Mouse (Mus musculus): Measurements from ENCODE around the gene Tbxa2r. TPM values are rescaled to one million over a fixed set of nuclear protein-coding genes. Genes with fewer than 3 reads are reported as not detected.
A peak's percentile ranks its signal among the peaks of the same experiment; 100 is the strongest.

The Tbxa2r gene
- total and polyA plus RNA-seq, 2 experiments = 0.37 to 4.0 TPM

DNA sequence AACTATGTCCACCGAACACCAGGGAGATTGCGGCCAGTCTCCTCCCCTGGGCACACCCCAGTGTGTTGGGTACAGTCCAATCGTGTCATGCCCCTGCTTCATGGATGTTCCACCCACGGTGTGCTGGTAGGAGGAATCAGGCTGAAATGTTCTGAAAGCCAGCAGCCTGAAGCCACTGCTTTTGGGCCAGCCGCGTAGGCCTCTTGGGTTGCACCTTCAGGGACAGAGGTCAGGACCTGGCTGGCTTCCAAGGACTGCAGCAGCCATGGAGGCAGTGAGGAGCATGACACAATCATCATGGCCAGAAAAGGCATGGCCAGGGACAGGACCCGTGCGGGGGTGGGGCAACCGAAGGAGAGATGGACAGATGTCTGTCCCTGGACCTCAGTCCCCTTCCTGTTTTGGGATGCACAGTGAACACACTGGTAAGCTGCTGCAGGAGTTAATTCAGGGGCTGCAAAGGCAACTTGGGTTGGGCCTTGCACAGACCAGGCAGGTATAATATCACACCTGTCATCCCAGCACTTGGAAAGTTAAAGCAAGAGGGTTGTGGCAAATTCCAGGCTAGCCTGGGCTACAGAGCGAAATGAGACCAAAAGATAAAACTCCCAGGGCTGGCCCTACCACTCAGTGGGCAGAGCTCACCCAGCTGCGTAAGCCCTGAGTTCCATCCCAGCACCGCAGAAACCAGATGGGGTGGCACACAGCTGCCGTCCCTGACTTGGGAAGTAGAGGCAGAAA, 9.8 kb upstream of the Tbxa2r start:
- 40% methylated on average over 13 of the region's 13 CpGs for WGBS
- no peaks in the 10 kb centered on the region for H3K27me3 ChIP-seq (ENCODE audit: control insufficient read depth, insufficient read depth, low read length)
- DNase-seq (ENCODE audit: extremely low read depth, low read depth, low spot score) = peak; percentile 69
- no peak overlapping the region; the same call in 1 of the 2 replicates for H3K27ac ChIP-seq (replicated peaks; ENCODE audit: insufficient read depth, low read depth, low read length)
- H3K36me3 ChIP-seq (ENCODE audit: control insufficient read depth, insufficient read depth, low read length) = no peaks in the 10 kb centered on the region; the same call in 1 of the 2 replicates
- no peak overlapping the region for H3K4me3 ChIP-seq (ENCODE audit: insufficient read depth, low read depth, low read length)
- peaks cover 9% of the 10 kb centered on the region; the same call in 1 of the 2 replicates for H3K79me2 ChIP-seq (ENCODE audit: control insufficient read depth, insufficient read depth, low read length)
- no peak overlapping the region for H3K9ac ChIP-seq (ENCODE audit: low read depth, low read length)
- no peak for TF ChIP-seq POLR2A (IDR thresholded peaks at IDR 0.05; ENCODE audit: extremely low read depth, insufficient read depth, low read length)
- TF ChIP-seq CTCF (IDR thresholded peaks at IDR 0.05; ENCODE audit: low read depth, low read length) = no peak
- peaks cover 18% of the 10 kb centered on the region for H3K4me1 ChIP-seq (ENCODE audit: control insufficient read depth, insufficient read depth, low read length)

DNA sequence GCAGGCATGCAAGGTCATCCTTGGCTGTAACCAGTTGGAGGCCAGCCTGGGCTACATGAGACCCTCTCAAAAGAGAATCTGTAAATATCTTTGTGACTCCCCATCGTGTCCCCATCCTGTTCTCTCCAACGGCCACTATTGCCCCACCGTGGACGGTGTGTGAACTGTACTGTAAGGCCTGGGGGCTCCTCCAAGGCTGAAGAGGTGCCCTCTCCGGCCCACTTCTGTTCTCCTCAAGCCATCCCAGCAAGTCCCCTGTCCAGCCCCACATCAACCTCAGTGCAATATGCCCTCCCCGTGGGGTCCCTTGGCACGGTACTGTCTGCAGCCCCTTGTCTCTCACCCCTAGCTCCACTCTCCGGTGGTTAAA, 9.2 kb upstream of the Tbxa2r start:
- Histone ChIP-seq H3K27me3 (ENCODE audit: control insufficient read depth, insufficient read depth, low read length) (no peaks in the 10 kb centered on the region), H3K4me1 (ENCODE audit: control insufficient read depth, insufficient read depth, low read length) (peaks cover 18% of the 10 kb centered on the region), H3K9ac (ENCODE audit: low read depth, low read length) (peak overlapping the region; percentile 73; the same call in 1 of the 2 replicates), H3K4me3 (ENCODE audit: insufficient read depth, low read depth, low read length) (no peak overlapping the region), H3K27ac (replicated peaks; ENCODE audit: insufficient read depth, low read depth, low read length) (no peak overlapping the region), H3K36me3 (ENCODE audit: control insufficient read depth, insufficient read depth, low read length) (no peaks in the 10 kb centered on the region; the same call in 1 of the 2 replicates), H3K79me2 (ENCODE audit: control insufficient read depth, insufficient read depth, low read length) (peaks cover 9% of the 10 kb centered on the region; the same call in 1 of the 2 replicates)
- TF ChIP-seq POLR2A (IDR thresholded peaks at IDR 0.05; ENCODE audit: extremely low read depth, insufficient read depth, low read length) = no peak
- TF ChIP-seq CTCF (IDR thresholded peaks at IDR 0.05; ENCODE audit: low read depth, low read length) = no peak
- DNase-seq (ENCODE audit: extremely low read depth, low read depth, low spot score) = no peak
- WGBS = 43% methylated on average over 8 of the region's 8 CpGs

DNA sequence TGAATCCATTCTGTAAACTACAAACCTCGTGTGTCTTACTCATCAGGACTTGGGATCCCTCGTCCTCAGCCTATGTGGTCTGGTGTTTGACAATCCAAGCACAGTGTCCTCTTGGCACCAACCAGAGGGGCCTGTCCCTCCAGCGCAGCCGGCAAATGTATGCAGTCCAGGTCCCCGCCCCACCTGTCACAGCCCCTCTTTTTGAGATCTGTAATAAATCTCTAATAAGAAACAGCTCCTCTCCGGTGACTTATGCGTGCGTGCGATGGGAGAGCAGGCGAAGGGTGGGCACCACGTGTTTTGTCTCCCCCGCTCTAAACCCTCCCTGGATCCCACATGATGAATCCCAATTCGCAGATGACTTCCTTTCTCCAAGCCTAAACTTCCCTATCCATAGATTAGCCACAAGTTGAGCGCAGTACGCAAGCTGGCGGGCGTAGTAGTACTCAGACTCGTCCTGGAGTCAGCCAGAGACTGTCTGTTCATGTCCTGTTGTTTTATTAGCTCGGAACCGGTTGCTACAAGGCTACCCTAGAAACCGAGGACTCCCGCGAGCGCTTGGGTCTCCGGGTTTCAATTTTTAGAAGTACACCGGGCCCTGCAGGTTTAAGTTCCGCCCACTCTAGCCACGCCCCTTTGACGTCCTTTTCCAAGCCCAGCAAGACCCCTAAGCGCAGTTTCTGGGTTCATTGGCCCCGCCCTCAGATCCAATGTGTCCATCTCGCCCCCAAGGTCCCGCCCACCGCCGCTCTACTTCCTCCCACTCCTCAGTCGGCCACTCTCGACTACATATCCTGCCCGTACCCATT, 8.6 kb upstream of the Tbxa2r start:
- WGBS = 1% methylated on average over 38 of the region's 38 CpGs
- peaks cover 9% of the 10 kb centered on the region; the same call in 1 of the 2 replicates for H3K79me2 ChIP-seq (ENCODE audit: control insufficient read depth, insufficient read depth, low read length)
- DNase-seq (ENCODE audit: extremely low read depth, low read depth, low spot score) = no peak
- peak overlapping the region; percentile 74 for H3K27ac ChIP-seq (replicated peaks; ENCODE audit: insufficient read depth, low read depth, low read length)
- peak overlapping the region; percentile 73 for H3K9ac ChIP-seq (ENCODE audit: low read depth, low read length)
- peak overlapping the region; percentile 36 for H3K4me3 ChIP-seq (ENCODE audit: insufficient read depth, low read depth, low read length)
- H3K36me3 ChIP-seq (ENCODE audit: control insufficient read depth, insufficient read depth, low read length) = no peaks in the 10 kb centered on the region; the same call in 1 of the 2 replicates
- TF ChIP-seq CTCF (IDR thresholded peaks at IDR 0.05; ENCODE audit: low read depth, low read length) (no peak), POLR2A (IDR thresholded peaks at IDR 0.05; ENCODE audit: extremely low read depth, insufficient read depth, low read length) (0 out of 2 replicates have a peak, but pooled peaks have one; percentile 33)
- H3K27me3 ChIP-seq (ENCODE audit: control insufficient read depth, insufficient read depth, low read length) = no peaks in the 10 kb centered on the region
- H3K4me1 ChIP-seq (ENCODE audit: control insufficient read depth, insufficient read depth, low read length) = peaks cover 18% of the 10 kb centered on the region

DNA sequence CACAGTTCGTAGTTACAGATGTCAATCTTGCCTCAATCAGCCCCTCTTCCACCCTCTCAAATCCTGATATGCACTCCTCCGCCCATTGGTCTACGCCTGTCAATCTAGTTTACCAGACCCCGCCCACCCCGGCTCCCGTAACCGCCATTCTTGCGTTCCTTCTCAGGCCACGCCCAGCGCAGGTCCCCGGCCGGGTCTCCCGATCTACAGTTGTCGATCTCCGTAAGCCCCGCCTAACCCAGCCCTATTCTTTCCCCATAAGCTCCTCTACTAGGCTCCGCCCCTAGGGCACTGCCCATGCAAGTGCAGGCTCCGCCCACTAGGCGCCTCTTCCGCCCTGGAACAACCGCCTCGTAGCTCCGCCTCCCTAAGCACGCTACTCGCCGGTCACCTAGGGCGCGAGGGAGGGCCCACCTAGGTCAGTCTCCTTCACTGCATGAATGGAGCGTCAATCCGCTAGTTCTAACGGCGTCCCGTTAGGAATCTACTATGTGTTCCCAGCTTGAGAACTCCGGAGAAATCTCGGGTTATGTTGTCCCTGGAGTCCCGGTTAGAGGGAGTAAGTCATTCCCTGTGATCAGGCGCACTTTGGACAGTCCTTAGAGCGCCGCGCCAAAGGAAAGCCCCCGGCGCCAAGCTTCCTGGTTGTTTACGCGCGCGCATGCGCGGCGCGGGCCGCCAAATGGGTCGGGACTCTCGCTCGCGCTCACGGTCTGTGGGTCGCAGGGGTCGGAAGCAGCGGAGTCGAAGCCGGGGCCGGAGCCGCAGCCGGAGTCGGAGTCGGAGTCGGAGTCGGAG, 7.8 kb upstream of the Tbxa2r start, which contains the start of gene Cactin:
Cactin (plus strand) TSS at position 554 of the 798 bp plus-strand sequence.
- Histone ChIP-seq H3K4me3 (ENCODE audit: insufficient read depth, low read depth, low read length) (peak within 1 kb of the TSS; percentile 96), H3K4me1 (ENCODE audit: control insufficient read depth, insufficient read depth, low read length) (peaks cover 18% of the 10 kb centered on the region), H3K9ac (ENCODE audit: low read depth, low read length) (peak within 1 kb of the TSS; percentile 94), H3K36me3 (ENCODE audit: control insufficient read depth, insufficient read depth, low read length) (peaks cover 2% of the 10 kb centered on the region; the same call in 1 of the 2 replicates), H3K79me2 (ENCODE audit: control insufficient read depth, insufficient read depth, low read length) (peaks cover 9% of the 10 kb centered on the region; the same call in 1 of the 2 replicates), H3K27me3 (ENCODE audit: control insufficient read depth, insufficient read depth, low read length) (no peaks in the 10 kb centered on the region), H3K27ac (replicated peaks; ENCODE audit: insufficient read depth, low read depth, low read length) (peak within 1 kb of the TSS; percentile 96)
- DNase-seq (ENCODE audit: extremely low read depth, low read depth, low spot score) = peak; percentile 100
- TF ChIP-seq POLR2A (IDR thresholded peaks at IDR 0.05; ENCODE audit: extremely low read depth, insufficient read depth, low read length) (peak; percentile 65; the same call in 1 of the 2 replicates), CTCF (IDR thresholded peaks at IDR 0.05; ENCODE audit: low read depth, low read length) (no peak)
- WGBS = under 1% methylated on average over 68 of the region's 68 CpGs

DNA sequence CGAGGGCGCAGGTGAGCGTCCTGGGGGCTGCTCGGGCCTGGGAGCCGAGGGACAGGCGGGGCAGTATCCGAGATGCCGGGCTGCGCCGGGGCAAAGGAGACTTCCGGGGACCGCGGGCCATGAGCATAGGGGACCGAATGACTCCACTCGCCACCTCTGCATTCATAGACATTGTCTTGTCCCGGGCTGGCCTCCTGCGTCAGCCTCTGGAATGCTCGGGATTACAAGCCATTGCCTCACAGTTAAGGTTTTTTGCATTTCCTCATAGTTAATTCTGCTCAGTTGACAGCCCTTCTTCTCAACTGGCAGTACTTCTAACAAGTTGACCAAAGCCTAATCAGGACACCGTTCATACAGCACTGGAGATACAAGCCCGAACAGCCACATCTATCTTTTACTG, 7.1 kb upstream of the Tbxa2r start:
- WGBS = under 1% methylated on average over 20 of the region's 20 CpGs
- peaks cover 18% of the 10 kb centered on the region for H3K4me1 ChIP-seq (ENCODE audit: control insufficient read depth, insufficient read depth, low read length)
- no peak for DNase-seq (ENCODE audit: extremely low read depth, low read depth, low spot score)

More for the DNA sequence above, 7.1 kb upstream of the Tbxa2r start:
- TF ChIP-seq CTCF (IDR thresholded peaks at IDR 0.05; ENCODE audit: low read depth, low read length) (no peak), POLR2A (IDR thresholded peaks at IDR 0.05; ENCODE audit: extremely low read depth, insufficient read depth, low read length) (no peak)
- Histone ChIP-seq H3K9ac (ENCODE audit: low read depth, low read length) (peak overlapping the region; percentile 94), H3K27me3 (ENCODE audit: control insufficient read depth, insufficient read depth, low read length) (no peaks in the 10 kb centered on the region), H3K36me3 (ENCODE audit: control insufficient read depth, insufficient read depth, low read length) (peaks cover 7% of the 10 kb centered on the region), H3K27ac (replicated peaks; ENCODE audit: insufficient read depth, low read depth, low read length) (peak overlapping the region; percentile 96), H3K4me3 (ENCODE audit: insufficient read depth, low read depth, low read length) (peak overlapping the region; percentile 96), H3K79me2 (ENCODE audit: control insufficient read depth, insufficient read depth, low read length) (peaks cover 9% of the 10 kb centered on the region; the same call in 1 of the 2 replicates)
